Mouse (Mus musculus) olfactory bulb, adult 2 months (tissue): ENCODE results near the gene Gfod1.

Experiments
- CTCF ChIP-seq: fragments of 200-500 bp; IDR thresholded peaks from 2 replicates; pipeline ENCODE4 v1.5.1; 2012; ENCODE audit warnings: low read depth, mild to moderate bottlenecking, low read length, moderate library complexity; ENCODE audit not compliant: insufficient read depth
- POLR2A ChIP-seq: fragments of 200-500 bp; IDR thresholded peaks from 2 replicates; pipeline ENCODE4 v1.6.1; 2012; ENCODE audit warnings: mild to moderate bottlenecking, low read depth, low read length, moderate library complexity; ENCODE audit not compliant: insufficient read depth

DNA sequence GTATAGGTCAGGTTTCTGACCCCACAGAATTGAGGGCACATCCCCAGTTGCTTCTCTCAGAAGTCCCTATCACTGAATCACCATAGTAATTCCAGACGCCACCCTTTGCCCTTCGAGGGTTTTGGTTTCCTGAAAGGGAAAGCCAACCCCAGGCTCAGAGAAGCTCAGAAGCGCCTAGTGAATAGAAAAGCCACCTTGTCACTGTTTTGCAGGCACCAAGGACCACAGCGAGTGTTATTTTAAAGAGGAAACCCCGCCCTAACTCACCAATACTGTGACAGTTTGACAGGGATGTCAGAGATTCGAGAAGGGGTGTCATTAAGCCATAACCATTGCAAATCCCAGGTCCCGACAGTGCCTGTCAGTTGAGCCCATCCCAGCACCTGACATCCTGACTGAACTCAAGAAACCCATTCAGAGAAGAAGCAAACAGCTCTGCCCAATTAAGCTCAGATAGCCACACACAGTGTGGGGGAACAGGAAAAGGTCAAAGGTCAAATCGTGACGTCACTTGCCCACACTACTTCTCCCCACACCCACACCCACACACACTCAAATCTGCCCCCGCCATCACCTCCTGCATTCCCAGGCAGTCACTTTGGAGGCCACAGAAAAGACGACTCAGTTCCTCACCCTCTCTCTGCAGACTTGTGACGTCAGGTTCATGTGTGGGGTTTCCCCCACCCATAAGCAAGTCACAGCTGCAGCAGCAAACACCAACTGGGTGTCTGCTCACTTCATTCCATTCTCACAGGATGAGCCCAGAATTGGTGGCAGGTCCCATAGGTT is 35.2 kb downstream of the Gfod1 start:
- no peak for TF ChIP-seq CTCF
- no peak for TF ChIP-seq POLR2A
